Mouse (Mus musculus): ENCODE data around the gene Mink1.
"Not testable (repeated sequence)": the region's sequence is repeated elsewhere in the genome, so short reads cannot be mapped to it uniquely, and the experiment has no call there.

Mink1 gene

DNA sequence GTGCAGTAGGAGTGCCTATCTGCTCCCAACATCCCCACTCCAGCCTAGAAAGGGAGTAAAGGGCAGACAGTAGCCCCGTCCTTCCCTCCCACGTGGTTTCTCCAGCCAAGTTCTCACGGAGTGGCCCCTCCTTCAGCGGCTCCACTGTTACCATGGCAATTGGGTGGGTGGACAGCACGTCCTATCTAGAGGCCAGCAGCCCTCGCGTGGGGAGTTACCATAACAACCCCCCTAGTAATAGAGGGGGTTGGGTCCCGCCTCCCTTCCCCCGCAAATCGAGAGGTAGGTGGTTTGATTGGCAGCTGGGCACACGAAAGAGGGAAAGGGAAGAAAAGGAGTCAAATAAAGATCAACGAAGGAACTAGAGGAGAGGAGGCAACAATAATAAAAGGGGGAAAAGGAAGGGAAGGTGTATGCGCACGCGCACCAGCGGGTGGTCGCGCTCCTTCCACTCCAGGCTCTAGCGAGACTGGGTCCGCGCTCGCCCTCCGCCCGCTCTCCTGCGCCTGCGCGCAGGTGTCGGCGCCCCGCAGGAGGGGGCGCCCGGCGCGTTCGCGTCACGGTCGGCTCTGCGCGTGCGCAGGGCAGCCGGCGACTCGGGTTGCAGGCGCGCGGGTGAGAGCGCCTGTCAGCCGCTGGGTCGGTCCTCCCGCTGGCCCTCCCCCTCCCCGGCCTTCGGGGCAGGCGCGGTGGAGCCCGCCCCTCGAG, at the start of gene Mink1:
Mink1 (plus strand) TSS at position 595 of the 708 bp plus-strand sequence.
- peak; percentile 90 for DNase-seq

- no peak for DNase-seq
Measured at GRCm38 (mm10) chr11:70513520-70513919, 49.2 kb upstream of the Mink1 start.

DNA sequence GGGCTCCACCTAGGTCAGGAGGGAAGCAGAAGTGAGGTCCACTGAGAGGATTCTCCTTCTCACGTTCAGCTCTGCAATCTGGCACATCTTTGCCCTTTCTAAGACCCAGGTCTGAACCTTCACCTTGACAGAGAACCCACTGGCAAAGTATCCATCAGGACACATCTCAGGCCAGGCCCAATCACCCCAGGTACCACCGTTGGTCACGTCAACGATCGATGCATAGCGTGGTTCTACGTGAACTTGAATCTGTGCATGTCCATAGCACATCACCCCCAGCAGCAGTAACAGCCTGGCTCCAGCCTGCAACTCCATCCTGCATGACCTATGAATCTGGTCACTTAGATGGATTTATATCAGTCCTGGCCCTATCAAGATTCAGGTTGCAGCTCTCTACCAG, 48.4 kb upstream of the Mink1 start, which contains the start of gene Vmo1:
Vmo1 (minus strand) TSS at position 329 of the 400 bp plus-strand sequence.
- no peak for DNase-seq

GRCm38 (mm10) chr11:70516352-70516751, 46.3 kb upstream of the Mink1 start:
- peak; percentile 73 for DNase-seq

DNA sequence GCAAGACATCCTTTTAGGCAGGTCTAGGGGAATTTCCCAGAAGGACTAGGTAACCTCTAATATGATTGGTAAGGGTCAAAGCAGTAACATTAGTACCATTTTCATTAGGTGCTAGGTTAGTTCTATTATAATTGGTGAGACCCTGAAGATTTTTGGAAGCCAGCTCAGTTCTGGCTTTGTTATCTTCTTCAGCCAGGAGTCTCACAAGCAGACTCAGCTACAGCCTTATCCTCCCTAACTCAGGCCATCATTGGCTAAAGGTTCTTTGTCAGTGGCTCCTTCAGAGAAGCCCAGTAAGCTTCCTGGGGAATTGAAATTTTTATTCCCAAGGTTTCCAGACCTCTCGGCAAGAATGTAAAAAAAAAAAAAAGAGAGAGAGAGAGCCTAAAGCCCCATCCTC, 44.2 kb upstream of the Mink1 start:
- DNase-seq = no peak

DNA sequence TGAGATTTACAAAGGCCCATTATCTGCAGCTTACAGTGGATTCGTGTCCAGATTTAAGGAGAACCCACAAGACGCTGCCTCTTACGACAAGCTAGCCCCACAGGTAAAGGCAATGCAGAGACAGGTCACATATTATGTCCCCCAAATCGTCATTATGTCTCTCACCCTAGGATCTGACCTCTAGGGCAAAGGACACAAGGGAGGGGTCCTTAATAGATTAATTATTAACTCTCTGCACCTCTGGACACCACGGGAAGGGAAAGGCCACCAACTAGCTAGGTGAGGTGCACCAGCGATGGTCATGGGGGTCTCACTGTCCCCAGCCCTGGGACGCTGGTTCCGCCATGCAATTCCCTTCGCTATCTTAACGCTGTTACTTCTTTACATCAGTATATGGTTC, 43.8 kb upstream of the Mink1 start, which contains the start of gene Gltpd2:
Gltpd2 (plus strand) TSS at position 274 of the 400 bp plus-strand sequence.
- DNase-seq = no peak

DNA sequence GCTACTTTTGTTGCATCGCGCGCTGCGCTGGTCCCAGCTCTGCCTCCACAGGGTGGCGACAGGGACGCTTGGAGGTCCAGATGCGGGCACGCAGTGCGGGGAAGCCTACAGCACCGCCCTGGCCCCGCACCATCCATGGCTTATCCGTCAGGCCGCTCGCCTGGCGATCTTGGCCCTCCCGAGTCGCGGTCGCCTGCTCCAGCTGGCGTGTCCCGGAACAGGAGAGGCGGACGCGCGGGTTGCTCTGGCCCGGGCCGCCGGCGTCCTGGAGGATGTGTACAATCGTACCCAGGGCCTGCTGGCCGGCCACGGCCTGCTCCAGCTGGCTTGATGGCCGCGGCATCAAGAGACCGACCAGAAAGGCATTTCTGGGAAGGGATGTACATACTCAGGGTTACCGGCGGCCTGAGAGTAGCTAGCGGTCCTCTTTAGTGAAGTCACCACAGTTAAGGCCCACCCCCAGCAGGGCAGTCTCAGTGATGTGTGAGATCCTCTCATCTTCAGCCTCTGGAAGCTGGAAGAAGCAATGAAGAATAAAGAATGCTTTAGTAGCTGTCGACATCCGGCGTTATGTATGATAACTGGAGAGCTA, 42.4 kb upstream of the Mink1 start:
- DNase-seq = peak; percentile 35

GRCm38 (mm10) chr11:70523306-70523989, 39.2 kb upstream of the Mink1 start:
- not testable (repeated sequence) for DNase-seq

DNA sequence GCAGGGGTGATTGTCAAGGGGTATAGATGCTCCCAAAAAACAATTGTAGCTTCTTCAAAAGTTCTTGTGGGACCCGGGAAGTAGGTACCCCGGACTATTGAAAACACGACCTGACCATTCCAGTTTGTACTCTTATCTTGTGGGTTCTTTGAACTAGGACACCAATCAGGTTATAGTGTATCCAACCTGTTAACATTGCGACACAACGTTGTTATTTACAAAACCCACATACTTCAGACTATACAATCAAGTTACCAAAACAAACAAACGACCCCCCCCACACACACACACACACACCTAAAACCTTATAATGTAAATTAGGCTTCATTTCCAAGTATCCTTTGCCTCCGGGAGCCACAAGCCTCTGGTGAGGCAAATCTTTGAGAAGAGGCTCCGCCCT, 37.9 kb upstream of the Mink1 start:
- DNase-seq = no peak

- peak; percentile 98 for DNase-seq
Measured at GRCm38 (mm10) chr11:70525184-70525678, 37.5 kb upstream of the Mink1 start, which contains the start of gene Psmb6. Gene Psmb6, plus strand, starts transcription at chr11:70525367.

GRCm38 (mm10) chr11:70525726-70526125, 37.0 kb upstream of the Mink1 start:
- no peak for DNase-seq

- DNase-seq = no peak
Measured at GRCm38 (mm10) chr11:70526211-70526610, 36.5 kb upstream of the Mink1 start.

DNA sequence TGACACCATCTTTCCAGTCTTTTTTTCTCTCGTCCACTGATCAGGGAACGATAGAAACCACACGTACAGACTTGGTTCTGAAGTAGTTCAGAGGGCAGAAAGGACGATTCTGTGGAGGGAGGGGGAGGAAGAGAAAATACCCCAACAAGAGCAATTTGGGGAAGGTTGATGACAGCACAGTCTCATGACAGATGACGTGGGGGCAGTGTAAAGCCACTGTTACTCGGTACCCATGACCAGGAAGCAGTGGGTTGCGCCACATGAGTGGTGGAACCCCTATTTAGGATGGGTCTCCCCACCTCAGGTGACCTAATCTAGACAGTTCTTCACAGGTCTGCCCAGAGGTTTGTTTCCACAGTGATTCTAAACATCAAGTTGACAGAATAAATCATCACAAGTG, 34.1 kb upstream of the Mink1 start:
- peak; percentile 45 for DNase-seq

GRCm38 (mm10) chr11:70531065-70531464, 31.6 kb upstream of the Mink1 start:
- not testable (repeated sequence) for DNase-seq

DNA sequence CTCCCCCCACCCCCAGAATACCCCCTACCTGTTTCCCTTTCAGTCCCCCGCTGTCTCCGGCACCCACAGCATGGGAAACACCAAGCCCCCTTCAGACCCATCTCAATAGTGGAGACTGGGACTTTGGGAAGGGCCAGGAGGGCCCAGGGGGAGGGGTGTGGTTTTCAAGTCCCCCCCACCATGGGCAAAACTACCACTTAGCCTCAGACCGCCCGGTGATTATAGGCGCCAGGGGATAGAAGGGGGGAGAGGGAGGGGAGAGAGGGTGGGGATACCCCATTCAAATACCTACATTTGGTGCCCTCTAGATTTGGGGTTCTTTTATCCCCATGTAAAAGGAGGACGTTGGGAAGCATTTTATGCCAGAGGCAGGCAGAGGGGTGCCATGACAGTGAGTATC, 29.8 kb upstream of the Mink1 start, which contains the start of gene Gm40193:
Gm40193 (minus strand) TSS at position 101 of the 400 bp plus-strand sequence.
- no peak for DNase-seq

DNA sequence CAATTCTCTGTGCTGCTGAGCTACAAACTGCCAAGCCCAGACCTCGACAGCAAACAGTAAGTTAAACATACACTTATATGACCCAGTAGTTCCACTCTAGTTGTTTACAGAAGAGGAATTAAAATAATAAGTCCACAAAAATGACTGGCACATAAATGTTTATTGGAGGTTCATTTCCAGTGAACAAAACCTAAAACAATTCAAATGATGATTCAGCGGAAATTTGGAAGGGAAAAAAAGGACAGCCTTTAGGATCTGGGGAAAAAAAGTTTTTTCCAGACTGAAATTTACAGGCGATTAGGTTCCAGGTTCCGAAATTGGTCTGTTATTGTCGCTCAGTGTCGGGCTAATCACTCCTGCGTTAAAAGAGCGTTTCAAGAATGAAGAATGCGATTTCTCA, 23.3 kb upstream of the Mink1 start:
- DNase-seq = no peak

DNA sequence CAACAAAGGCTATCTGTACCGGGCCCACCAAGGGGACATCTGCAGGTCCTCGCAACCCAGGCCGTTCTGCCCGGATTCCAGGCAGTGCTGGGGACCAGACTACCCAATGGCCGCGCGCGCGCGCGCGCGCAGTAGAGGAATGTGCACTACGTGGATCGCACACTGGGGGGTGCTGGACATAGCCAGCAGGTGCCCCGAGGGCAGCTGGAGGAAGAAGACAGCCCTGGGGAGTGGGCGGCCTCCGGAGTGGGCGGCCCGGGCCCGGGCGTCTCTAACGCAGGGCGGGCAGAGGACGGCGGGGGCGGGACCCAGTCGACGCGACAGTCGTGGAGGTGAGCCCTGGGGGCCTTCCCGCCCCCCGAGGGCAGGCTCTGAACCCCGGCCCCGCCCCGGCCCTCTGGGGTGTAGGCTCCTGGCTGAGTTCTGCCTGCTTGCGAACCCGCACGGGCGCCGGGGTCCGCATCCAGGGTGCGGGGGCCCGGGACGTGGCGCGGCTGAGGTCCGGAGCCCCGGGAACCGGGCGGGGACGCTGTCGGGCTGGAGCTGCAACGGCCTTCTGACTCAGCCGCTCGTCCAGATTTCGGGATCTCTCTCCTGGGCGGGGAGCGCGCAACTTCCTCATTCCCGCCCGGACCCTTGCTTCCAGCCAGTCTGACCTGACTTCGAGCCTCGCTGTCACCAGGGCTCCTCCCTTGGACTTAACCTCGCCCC, 22.6 kb upstream of the Mink1 start, which contains the start of gene Pld2:
Pld2 (plus strand) TSS at position 188 of the 711 bp plus-strand sequence.
- DNase-seq = peak; percentile 96

DNA sequence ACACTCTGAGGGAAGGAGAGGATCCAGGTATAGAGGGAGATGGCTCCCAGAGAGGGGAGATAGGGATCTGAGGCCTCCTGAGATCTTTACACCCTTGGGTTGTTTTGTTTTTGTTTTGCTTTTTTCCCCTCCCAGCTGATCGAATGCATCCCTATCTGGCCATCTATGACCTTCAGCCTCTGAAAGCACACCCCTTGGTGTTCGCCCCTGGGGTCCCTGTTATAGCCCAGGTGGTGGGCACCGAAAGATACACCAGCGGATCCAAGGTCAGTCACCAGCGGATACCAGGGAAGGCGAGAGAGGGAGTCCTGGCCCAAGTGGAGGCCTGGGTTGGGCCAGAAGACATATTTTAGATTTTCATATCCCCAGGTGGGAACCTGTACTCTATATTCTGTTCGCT, 21.8 kb upstream of the Mink1 start:
- DNase-seq = no peak

DNA sequence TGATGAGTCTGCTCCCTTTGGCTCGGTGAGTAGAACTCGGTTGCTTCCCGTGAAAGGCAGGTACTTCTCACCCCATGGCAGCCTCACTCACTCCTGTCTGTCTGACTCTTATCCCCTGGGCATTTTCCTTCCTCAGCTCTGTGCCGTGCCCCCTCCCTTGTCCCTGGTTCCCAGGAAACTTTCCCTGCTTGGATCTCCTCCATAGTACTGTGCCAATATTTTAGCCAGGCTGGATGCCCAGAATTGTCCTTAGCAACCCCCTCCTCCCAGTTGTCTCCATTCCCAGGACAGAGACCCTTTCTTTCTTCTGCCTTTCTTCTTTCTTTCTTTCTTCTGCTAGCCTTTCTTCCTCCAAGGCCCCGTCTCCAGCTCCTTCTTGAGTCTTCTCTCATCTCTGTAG, 21.3 kb upstream of the Mink1 start:
- DNase-seq = no peak

- DNase-seq = no peak
Measured at GRCm38 (mm10) chr11:70544496-70544895, 18.2 kb upstream of the Mink1 start.

- peak; percentile 22 for DNase-seq
Measured at GRCm38 (mm10) chr11:70551526-70551925, 11.2 kb upstream of the Mink1 start.

GRCm38 (mm10) chr11:70553940-70554339, 8.7 kb upstream of the Mink1 start:
- DNase-seq = no peak

- no peak for DNase-seq
Measured at GRCm38 (mm10) chr11:70557545-70557944, 5.1 kb upstream of the Mink1 start.
